Mouse (Mus musculus): ENCODE measurements around the gene Casr.

Gene Casr

DNA sequence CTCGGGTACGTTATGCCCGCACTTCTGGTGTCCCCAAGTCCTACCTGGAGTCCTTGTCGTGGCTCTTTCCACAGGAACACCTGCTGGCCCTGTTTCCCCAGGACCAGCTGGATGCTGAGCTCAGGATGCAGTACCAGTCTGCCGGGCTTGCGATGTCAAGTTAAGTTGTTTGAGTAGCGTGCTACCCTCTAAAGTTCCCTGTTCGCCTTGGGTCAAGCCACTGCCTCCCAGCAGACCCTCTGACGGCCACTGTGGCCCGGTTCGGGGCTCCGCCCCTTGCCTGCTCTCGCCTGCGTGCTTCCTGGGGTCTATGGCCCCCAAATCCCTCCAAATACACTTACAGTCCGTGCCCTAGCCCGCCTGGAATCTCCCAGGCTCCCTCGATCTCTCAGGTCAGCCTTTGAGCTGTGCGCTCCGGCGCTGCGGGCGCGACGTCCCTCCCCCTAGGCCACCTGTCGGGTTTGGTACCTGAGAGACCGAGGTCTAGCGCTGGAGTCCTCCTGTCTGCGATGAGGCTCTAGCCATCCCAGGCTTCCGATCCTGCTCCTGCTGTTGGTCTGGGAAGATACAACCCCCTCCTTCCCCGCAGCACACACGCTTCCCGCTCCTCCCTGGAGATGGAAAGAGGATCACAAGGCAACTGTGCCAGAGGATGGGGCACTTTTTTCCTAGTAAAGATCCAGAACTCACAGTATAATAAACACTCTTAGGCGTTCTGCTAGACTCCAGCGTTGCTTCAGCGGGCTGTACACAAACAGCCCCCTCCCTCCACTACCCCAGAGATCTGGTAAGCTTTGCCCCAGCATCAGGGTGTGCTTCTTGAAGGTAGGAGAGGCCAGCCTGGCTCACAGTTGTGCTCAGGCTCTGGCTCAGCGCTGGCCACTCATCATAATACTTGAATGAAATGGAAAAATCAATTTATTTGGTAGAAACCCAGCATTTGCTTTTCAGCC is at the start of gene Casr:
TSS of gene Casr (minus strand) at position 756 of the 953 bp plus-strand sequence.
- DNase-seq = no peak

DNA sequence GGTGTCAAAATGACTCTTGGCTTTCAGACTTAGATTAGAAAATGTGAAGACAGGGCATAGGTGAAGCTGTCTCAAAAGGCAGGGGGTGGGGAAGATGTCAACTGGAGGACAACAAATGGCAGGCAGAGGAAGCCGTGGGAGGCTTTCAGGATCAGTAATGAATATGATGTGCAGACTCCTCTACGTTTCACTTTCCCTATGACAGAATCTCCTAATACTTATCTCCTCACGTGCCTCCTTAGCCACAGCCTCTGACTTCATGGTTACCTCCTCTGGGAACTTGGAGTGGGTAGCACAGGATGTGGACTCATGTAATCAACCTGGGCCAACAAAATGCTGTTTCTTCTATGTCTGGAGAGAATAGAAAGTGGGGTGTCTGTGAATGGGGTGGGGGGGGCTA is 40.7 kb upstream of the Casr start:
- DNase-seq = no peak

DNA sequence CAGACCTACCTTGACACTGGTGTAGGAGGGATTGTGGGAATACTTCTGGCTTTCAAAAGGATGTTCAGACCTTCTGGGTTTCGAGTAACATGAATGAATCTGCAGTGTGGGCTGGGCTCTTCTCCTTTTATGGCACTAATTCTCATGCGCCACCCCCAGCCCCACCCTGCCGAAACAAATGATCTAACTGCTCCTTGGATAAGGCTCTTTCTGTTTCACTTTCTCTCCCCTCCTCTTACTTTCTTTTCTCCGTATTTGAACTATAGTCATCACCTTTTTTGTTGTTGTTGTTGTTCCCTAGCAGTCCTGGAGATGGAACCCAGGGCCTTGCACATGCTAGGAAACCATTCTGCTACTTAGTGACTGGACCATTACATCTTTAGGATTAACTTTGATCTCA is 36.3 kb upstream of the Casr start:
- DNase-seq = no peak

DNA sequence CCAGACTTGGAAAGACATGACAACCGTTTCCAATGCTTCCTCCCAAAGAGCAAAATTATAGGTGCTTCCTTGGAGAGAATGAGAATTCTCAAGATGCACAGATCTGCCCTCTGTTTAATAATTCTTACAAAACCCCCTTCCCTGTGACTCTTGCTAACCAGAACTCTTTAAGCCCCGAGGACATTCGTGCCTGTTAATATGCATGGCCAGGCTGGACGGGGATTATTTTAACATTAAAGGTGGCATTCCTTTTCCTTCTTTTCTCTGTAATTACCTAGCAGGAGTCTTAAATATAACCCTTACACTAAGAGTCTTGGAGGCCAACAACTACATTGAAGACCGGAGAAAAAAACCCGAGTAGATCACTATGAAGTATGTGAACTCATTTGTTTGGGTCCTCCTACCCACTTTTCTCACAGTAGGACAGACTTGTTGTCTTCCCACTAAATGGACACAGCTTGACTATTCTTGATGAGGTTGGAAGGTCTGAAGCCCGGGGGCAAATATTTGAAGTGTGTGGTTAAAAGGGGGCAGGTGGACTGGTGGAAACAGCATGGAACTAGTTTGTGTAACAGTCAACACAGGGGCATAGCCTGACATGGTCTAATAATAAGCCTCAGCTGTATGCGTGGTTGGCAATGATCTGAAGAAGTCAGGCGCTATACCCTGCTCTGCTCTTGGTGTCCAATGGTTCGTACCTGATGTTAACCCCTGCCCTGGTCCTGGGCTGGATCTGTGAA is 34.9 kb upstream of the Casr start:
- DNase-seq = no peak

DNA sequence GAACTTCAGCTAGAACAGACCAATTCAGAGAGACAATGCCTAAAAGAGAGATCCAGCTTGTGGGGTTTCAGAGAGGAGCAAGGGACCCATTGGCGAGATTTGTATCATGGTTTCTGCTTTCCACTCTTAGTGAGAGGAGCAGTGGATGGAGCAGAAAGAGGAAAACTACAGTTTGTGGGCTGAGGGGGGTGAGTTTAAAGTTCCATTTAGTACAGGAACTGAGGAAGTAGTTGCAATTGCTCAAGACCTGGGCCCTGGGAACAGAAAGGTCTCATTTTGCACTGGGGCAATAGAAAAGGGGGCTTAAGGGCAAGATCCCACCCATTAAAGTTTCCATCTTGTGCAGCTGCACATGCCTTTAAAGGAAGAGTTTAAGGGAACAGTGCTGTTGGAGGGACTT is 28.0 kb upstream of the Casr start:
- DNase-seq = no peak

DNA sequence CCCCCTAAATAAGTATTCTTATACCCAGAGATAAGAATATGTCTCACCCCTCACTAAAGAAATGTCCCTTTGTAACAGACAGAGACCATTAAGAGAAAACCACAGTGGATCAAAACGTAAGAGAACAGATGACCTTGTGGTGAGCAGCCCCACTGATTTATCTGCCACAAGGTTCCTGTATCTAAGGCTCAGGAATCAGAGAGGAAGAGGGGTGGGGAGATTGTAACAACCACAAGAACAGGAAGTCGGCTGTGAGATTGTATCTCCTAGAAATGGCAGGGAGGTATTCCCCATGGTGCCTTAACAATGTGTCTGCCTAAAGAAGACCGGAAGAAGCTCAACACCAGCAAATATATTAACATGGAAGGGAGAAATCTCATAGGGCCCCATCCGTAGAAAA is 26.0 kb upstream of the Casr start:
- no peak for DNase-seq

DNA sequence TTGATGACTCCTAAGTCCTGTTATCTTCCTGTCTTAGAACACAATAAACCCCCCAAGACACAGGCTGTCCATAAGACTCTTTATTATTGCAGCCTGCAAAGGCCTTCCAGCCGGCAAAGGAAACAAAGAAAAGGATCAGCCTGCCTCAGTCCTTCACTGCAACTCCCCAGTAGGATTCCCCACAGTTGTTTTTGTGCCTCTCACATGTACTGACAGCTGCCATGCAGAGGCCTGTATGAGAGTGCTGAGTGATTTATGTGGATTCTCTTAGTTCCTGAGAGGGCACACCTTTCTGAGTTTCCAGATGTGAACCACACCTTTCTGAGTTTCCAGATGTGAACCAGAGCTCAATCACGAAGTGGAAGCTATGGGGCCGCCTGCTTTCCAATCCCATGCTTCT is 20.1 kb upstream of the Casr start:
- no peak for DNase-seq

DNA sequence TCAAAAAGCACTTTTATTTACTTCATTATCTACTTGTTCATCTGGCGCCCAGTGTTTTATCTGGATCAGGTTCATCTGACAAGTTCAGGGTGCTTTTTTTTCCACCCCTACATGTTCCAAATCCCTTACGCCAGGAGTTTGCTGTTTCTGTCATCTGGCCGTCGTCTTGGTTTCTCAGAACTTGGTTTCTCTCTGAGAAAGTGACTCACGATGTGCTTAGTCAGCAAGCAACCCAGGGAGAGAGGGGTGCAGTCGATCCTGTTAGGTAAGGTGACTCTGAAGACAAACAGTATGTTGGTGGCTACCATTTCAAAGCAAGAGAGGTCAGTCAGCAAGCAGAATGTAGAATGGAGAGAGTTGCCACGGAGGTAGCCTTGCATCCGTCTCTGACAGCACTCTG is 10.0 kb upstream of the Casr start:
- DNase-seq = no peak

DNA sequence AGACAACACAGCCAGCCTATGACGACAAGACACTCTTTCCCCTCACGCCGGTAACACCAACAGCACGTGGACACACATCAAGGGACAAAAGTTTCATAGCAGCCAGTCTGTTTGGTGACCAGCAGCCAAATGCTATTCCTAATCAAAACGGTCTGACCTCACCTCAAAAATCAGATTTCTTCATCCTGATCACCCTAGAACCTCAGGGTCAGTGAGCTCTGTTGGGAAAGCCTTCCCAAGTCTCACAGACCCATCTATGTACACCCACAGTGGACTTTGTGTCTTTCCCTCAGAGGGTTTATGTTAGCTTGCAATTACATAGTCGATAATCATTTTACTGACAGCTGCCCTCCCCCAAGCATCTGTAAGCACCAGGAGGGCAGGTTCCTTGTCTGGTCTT is 2.4 kb downstream of the Casr start:
- DNase-seq = no peak

DNA sequence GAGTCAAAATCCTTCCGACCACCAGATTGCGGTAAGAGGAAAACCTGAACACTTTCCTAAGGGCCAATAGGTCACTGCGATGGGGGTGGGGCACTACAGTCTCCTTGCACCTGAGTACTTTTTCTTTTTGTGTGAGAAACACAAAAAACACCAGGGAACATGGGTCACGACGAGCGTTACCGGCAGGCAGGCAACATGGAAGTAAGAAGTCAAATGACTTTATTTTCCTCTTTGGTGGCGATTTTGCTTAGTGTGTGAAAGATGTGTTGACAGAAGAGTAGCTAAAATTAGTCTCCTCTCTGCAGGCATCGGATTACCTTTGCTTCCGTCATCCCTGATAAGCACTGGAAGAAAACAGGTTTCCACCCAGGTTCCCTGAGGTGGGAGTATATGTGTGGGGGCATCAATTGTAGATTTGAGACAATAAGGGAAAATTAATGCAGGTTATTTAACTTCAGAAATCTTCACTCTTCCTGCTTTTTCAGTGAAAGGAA is 6.2 kb downstream of the Casr start:
- DNase-seq = no peak

DNA sequence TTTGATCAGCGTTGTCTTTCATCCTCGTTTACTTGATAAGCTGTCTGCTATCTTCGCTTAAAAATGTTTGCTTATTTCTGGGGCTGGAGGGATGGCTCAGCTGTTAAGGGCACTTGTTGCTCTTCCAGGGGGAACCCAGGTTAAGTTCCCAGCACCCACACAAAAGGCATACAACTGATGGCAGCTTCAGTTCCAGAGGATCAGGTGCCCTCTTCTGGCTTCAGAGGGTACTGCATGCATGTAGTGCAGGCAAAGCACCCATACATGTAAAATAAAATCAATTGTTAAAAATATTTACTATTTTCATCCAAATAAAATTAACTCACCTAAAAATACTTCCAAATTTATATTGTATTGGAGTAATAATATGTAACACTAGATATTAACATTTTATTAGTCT is 8.3 kb downstream of the Casr start:
- DNase-seq = no peak

DNA sequence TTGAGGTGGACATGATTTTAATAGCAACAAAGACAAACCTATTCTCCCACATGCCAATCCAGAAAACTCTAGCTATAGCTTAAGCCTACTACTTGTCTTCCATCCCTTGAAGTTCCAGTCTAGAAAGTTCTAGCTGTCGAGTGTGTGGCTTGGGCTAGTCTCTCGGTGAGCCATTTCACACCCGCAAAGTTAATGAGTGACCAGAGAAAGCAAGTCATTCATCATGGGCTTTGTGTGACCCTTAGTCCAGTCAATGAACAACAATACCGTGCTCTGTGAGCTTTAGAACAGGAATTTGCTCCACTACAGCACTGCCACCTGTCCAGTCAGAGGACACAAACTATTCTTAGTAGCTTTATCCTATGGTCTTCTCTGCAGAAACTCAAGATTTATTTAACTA is 16.6 kb downstream of the Casr start:
- DNase-seq = no peak

DNA sequence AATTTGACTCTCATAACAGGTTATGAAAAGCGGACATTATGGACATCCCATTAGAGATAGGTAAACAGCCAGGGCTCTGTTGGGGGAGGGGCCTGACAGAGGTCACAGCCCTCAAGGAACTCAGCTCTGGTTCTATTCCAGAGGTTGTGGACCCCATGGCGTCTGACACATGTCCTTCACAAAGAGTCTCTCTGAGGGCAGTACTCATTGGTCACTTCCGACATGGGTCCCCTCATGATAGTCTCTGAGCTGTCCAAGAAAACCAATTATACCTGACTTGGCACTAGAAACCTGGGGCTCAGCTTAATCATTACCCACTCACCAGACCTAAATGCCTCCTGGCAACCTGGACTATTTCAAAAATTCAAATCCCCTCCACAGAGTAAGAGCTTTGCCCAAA is 18.9 kb downstream of the Casr start:
- no peak for DNase-seq

DNA sequence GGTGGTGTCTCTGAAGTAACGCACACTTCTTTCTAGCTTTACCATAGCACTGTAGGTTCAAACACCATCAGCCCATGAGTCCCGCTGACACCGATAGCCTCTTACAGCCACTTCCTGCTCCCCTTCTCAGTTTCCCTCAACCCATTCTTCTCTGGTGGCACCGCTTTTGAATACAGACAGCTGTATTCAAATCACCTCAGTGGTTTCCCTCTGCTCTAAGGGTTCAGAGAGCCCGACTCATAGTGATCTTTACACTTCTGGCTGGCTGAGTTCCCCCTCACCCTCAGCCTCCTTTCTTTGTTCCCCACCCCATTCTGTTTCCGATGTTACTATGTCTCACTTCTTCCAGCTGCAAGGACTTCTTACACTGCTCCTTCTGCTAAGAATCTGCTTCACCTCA is 21.1 kb downstream of the Casr start:
- DNase-seq = no peak

DNA sequence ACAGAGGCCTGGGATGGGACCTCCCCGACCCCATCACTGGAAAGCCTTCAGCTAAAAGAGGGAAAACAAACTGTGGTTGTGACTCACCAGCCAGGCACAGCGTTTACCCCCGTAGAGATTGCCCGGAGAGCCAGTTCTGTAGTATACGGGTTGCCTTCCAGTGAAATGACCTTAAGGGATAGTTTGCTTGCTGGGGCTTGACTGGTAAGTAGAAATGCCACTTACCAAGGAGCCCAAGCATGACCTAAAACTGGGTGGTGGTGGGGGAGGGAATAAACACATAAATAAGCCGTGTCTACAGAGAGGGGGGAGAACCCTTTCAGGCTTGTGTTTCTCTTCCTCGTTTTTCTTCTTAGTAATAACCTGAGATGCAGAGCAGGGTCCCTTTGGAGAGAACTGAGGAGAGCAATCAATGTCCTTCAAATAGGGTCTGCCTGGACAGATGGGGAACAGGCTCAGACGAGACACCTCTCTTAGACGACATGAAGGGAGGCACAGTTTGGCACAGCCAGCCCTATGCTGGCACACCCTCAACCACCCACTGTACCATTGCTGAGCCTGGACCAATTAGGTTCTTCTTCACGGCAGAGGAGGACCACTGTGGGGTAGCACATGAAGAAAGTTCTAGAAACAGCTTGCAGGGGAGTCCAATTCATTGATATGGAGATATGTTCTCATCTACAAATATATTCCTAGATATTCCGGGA is 28.8 kb downstream of the Casr start:
- no peak for DNase-seq

DNA sequence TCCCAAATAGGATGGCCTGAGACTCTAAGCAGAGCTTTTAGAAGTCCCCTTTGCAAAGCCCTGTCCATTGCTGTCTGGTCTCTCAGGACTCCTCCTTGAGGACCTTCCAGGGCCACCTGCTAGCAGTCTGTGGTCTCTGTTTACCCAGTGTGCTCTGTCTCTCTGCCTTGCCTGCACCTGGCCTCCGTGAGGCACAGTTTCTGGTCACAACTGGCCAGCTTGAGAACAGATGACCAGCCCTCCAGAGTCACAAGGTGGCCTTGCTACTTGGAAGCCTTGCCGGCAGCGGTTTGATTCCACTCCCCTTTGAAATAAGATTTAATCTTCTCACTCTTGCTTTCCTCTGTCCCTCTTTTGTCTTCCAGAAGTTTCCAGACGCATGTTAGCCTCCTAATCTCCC is 29.9 kb downstream of the Casr start:
- DNase-seq = no peak

DNA sequence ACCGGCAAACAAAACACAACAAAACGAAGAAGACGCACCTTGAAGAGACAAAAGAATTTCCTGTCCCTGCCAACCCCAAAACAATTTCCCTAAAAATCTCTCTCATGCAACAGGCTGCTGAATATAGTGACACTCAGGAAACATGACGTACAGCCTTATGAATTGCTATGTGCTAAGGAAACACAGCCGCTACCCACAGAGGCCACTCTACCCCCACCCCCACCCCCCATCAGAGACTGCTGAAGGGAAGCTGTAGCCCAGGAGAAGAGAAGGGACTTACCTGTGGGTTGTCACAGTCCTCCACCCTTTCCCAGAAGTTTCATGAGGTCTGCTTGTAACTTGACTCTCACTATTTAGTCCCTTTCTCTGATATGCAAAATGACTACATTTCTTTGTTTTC is 30.3 kb downstream of the Casr start:
- no peak for DNase-seq

DNA sequence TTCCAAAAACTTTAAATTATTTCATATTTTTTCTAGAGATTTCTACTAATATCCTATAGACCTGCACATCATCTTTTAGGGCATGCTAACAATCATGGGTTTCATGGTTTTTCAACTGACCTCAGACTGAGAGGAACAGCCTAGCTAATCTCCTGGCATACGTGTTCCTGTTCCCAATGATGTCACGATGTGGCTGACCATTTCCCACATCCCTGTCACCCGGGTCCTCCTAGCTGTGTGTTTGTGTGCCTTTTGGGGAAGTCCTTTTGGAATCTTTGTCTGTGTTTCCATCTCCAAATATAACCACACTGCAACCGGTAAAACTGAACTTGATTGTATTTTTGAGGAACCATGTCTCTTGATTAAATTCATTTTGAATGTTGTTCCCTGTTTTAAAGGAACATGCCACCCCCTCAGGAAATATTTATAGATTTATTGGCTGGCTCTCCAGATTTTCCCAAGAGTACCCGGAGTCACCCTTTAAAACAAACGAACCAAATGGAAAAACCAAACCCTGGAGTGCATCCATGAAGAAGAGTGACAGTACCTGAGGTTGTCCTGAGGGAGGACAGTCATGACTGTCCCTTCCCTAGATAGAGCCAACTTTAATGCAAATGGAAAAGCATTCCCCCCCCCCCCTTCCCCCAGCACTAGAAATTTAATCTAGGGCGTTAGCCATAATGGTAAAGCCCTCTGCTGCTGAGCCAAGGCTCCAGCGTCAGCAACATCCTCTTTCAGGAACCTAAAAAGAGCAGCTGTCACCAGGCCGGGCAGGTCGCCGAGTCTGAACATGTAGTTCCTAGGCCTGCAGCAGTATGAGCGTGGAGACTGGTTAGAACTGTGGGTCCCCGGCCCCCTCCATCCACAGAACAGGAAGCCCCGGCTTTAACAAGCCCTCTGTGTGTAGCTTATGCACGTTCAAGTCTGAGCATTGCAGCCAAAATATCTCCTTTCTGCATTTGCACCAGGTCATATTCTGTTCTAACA is 31.1 kb downstream of the Casr start:
- no peak for DNase-seq

DNA sequence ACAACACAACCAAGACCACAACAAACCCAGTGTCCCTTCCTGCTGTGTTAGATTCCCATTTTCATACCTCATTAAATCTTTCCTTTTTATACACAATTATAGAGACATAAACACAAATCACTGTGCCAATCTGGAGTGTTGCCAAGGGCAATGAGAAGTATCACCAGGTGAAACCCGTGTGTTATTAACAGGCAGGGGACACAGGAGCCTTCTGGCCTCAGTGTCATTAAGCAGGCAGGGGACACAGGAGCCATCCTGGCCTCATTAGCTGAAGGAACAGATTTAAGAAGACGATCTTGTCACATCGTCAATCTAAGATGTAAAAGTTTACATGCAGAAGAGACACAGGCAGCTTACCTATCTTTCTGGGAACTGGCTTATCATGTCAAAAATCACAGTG is 33.1 kb downstream of the Casr start:
- no peak for DNase-seq

DNA sequence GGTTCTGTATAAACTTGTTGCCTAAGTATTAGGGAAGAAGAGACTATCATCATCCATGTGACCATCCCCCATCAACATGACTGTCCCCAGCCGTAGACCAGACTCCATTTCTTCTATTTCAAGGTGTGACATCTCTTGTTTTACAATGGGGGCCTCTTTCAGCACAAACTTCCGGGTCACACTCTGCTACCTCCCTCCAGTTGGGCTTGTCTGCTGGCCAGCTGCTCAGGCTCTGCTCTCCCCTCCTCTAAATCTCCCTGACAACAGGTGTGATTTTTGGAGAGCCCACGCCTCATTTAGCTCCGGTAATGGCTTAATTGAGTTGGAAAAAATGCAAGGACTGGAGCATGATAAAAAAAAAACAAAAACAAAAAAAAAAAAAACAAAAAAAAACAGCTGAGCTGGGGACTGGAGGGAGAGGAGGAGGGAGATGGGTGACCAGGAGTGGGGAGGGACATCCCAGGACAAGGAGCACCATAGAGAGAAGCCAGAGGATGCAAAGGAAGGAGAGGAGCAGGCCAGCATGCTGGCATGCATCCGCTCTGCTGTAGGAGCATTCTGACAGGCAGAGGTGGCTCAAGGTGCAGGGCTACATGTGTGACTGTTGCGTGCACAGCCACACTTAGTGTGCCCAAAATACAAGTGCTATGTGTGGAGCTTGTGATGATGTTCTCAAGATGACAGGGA is 35.2 kb downstream of the Casr start:
- no peak for DNase-seq

DNA sequence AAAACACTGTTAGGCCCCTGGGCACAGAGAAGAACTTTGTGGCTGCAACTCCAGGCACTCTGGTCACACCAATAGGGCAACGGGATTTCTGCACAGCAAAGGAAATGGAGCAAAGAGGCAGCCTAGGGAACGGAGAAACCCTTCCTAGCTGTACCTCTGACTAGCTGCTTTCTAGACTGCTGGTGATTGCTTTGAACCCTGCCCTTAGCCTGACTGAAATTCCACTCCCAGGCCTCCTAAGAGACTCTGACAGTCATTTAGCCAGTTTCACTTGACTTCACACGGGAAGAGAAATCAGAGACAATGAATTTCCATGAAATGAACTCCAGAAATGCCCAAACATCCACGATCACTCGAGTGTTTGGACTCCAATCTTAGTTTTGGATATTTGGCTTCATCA is 38.8 kb downstream of the Casr start:
- no peak for DNase-seq

DNA sequence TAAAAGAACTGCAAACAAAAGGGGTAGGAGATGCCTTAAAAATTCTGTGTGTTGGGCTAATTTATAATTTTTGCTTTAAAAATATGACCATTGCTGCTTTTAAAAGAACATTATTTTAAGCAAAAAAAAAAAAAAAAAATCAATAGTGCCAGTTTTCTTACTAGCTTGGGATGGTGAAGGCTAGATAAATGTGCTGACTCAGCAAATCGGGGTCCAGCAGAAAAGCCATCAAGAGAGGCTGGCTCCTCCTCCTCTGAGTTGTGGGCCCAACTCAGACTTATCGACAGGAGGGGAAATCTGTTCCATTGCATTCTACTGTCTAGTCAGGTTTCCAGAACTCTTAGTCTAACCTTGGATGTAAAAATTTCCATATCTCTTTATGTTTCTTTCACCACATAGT is 45.6 kb downstream of the Casr start:
- no peak for DNase-seq
